Mouse (Mus musculus) spleen, adult 2 months (tissue): ENCODE data around the gene Nhlrc1. TPM values are rescaled to one million over a fixed set of nuclear protein-coding genes. Genes with fewer than 3 reads are reported as not detected.
A peak's percentile ranks its signal among the peaks of the same experiment; 100 is the strongest.

Experiments
- DNase-seq, 2 experiments: peaks; one replicate each; pipeline versions ENCODE4 v3.0.0 to v3.0.0-alpha.2; 2012 to 2021; ENCODE audit warnings: low spot score in 2 of 2, low read depth in 1 of 2
- H3K27ac ChIP-seq: fragments of 200-500 bp; 2 replicates; pipeline ENCODE4 v1.5.1; 2012; ENCODE audit warnings: low read length, inconsistent platforms; ENCODE audit not compliant: insufficient read depth
- H3K27me3 ChIP-seq: fragments of 200-500 bp; 2 replicates; pipeline ENCODE4 v1.6.1; 2012; ENCODE audit warnings: mild to moderate bottlenecking, moderate library complexity, low read length, inconsistent platforms; ENCODE audit not compliant: control insufficient read depth, insufficient read depth
- H3K36me3 ChIP-seq: fragments of 200-500 bp; 2 replicates; pipeline ENCODE4 v1.6.1; 2012; ENCODE audit warnings: mild to moderate bottlenecking, low read length, inconsistent platforms; ENCODE audit not compliant: control insufficient read depth, insufficient read depth
- H3K4me1 ChIP-seq: fragments of 200-500 bp; 2 replicates; pipeline ENCODE4 v1.6.1; 2011; ENCODE audit warnings: inconsistent platforms; ENCODE audit not compliant: control insufficient read depth, insufficient read depth, insufficient read length
- H3K4me3 ChIP-seq: fragments of 200-500 bp; 2 replicates; pipeline ENCODE4 v1.5.1; 2011; ENCODE audit warnings: mild to moderate bottlenecking, inconsistent platforms; ENCODE audit not compliant: insufficient read depth, insufficient read length; ENCODE audit errors: extremely low read depth
- CTCF ChIP-seq: fragments of 200-500 bp; IDR thresholded peaks from 2 replicates; pipeline ENCODE4 v1.5.1; 2011; ENCODE audit warnings: mild to moderate bottlenecking, inconsistent platforms; ENCODE audit not compliant: insufficient read depth, insufficient read length, insufficient replicate concordance; ENCODE audit errors: extremely low read depth
- POLR2A ChIP-seq: fragments of 200-500 bp; IDR thresholded peaks from 2 replicates; pipeline ENCODE4 v1.6.1; 2011; ENCODE audit warnings: low read depth, low read length, inconsistent platforms
- WGBS: fragments of 180-500 bp; shearing (Covaris S2); methylation state at CpG from one replicate; pipeline ENCODE4 v1.1.7; 2018; 5-methylcytosine and 5-hydroxymethylcytosine counted together
- polyA plus RNA-seq: library from polyadenylated mRNA; depleted of rRNA; stranded (reverse); fragments of >200 nt; gene quantifications from 2 replicates; pipeline ENCODE4 v1.2.3, GENCODE M21; 2012

Nhlrc1 gene
- polyA plus RNA-seq, 1 experiment = 0.95 TPM

DNA sequence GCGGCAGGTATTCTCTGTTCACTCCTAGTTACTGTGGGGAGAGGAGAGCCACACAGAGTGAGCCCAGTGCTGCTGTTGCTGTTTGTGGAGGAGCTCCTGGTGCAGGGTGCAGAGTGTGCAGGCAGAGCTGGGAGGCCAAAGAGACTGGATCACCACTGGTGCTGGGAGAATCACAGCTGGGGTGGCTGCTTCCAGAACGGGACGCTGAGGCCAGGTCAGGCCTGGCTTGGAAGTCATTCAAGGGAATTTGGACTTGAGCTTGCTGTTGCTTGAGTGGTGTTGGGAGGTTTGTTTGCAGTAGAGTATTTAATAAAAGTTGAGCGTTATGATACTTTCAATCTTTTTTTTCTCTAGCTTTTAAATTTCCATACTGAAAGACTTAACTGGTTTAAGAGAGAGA lies 33.3 kb upstream of the Nhlrc1 start:
- no peak for DNase-seq
- no peak for TF ChIP-seq CTCF
- TF ChIP-seq POLR2A = no peak
- peaks cover 5% of the 10 kb centered on the region for H3K4me1 ChIP-seq
- H3K36me3 ChIP-seq = peaks cover 9% of the 10 kb centered on the region
- no peak overlapping the region for H3K4me3 ChIP-seq
- 0 out of 2 replicates have a peak, but pooled peaks cover 3% of the 10 kb centered on the region for H3K27me3 ChIP-seq
- no peak overlapping the region for H3K27ac ChIP-seq
- 96% methylated on average over 4 of the region's 4 CpGs for WGBS

DNA sequence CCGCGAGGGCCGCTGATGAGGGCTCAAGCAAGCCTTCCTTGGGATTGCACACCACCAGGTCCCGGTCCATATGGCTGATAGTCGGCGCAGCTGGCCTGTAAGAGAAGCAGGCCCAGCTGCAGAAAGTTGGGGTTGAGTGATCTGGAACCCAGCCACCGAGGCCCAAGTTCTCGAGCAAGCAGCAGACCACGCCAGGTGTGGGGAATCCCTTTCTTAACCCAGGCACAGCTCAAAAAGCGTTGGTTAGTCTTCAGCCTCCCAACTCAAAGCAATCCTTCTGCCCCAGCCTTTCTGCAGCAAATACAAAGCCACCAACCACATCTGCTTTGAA lies 29.9 kb upstream of the Nhlrc1 start, which contains the start of gene Tpmt:
Gene Tpmt (minus strand): TSS at position 121 of the 331 bp plus-strand sequence.
- peak within 1 kb of the TSS; percentile 66 for H3K27ac ChIP-seq

GRCm38 (mm10) chr13:47043833-47044616 lies 29.4 kb upstream of the Nhlrc1 start:
- peaks cover 5% of the 10 kb centered on the region for H3K4me1 ChIP-seq
- H3K27ac ChIP-seq = peak overlapping the region; percentile 66
- peak overlapping the region; percentile 92 for H3K4me3 ChIP-seq
- WGBS = 4% methylated on average over 37 of the region's 45 CpGs
- TF ChIP-seq CTCF (no peak), POLR2A (no peak)
- H3K36me3 ChIP-seq = no peaks in the 10 kb centered on the region
- H3K27me3 ChIP-seq = 0 out of 2 replicates have a peak, but pooled peaks cover 3% of the 10 kb centered on the region
- DNase-seq = peak in 1 of 2 experiments; percentile 25

More for the DNA sequence above, 29.9 kb upstream of the Nhlrc1 start, which contains the start of gene Tpmt:
- peak within 1 kb of the TSS; percentile 92 for H3K4me3 ChIP-seq
- H3K36me3 ChIP-seq = no peaks in the 10 kb centered on the region
- DNase-seq = no peak
- peaks cover 5% of the 10 kb centered on the region for H3K4me1 ChIP-seq
- WGBS = 14% methylated on average over 10 of the region's 10 CpGs
- 0 out of 2 replicates have a peak, but pooled peaks cover 3% of the 10 kb centered on the region for H3K27me3 ChIP-seq
- TF ChIP-seq CTCF (no peak), POLR2A (no peak)

GRCm38 (mm10) chr13:47043030-47043680 lies 28.5 kb upstream of the Nhlrc1 start, which contains the start of gene Kdm1b:
Kdm1b (plus strand) TSS chr13:47043499.
- peak within 1 kb of the TSS; percentile 92 for H3K4me3 ChIP-seq
- DNase-seq = peak; percentile 93 to 98
- TF ChIP-seq CTCF (no peak), POLR2A (peak; percentile 91)

GRCm38 (mm10) chr13:47042024-47042633 lies 27.5 kb upstream of the Nhlrc1 start:
- Histone ChIP-seq H3K36me3 (no peaks in the 10 kb centered on the region), H3K4me3 (no peak overlapping the region), H3K4me1 (peaks cover 5% of the 10 kb centered on the region), H3K27ac (no peak overlapping the region), H3K27me3 (0 out of 2 replicates have a peak, but pooled peaks cover 3% of the 10 kb centered on the region)
- TF ChIP-seq CTCF = no peak
- TF ChIP-seq POLR2A = no peak
- WGBS = 63% methylated on average over 8 of the region's 8 CpGs
- DNase-seq = no peak

More at GRCm38 (mm10) chr13:47043030-47043680, 28.5 kb upstream of the Nhlrc1 start, which contains the start of gene Kdm1b:
- WGBS = under 1% methylated on average over 48 of the region's 48 CpGs
- H3K27ac ChIP-seq = peak within 1 kb of the TSS; percentile 66
- peaks cover 5% of the 10 kb centered on the region for H3K4me1 ChIP-seq
- 0 out of 2 replicates have a peak, but pooled peaks cover 3% of the 10 kb centered on the region for H3K27me3 ChIP-seq
- H3K36me3 ChIP-seq = no peaks in the 10 kb centered on the region

DNA sequence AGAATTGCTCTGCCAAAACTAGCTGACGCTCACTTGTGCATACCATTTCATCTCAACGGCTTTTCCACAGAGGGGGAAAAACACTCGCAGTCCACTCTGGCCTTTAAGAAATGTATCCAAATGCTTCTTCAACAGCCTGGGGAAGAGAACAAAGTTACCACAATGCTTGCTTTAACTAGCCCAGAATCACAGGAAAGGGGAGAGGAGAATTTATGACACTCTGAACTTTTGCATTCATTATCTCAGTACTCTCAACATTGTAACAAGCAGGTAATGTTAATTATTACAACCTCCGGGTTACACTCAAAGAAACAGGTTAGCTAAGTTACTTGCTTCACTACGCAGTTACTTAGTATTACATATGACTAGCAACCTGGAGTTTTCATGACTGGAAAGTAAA lies 25.4 kb upstream of the Nhlrc1 start:
- no peak for DNase-seq
- no peak overlapping the region for H3K4me3 ChIP-seq
- no peak overlapping the region for H3K27ac ChIP-seq
- 94% methylated on average over 5 of the region's 5 CpGs for WGBS
- no peaks in the 10 kb centered on the region for H3K36me3 ChIP-seq
- peaks cover 5% of the 10 kb centered on the region for H3K4me1 ChIP-seq
- 0 out of 2 replicates have a peak, but pooled peaks cover 3% of the 10 kb centered on the region for H3K27me3 ChIP-seq
- TF ChIP-seq POLR2A (no peak), CTCF (no peak)
